Mouse (Mus musculus) megakaryocyte, adult 5-6 weeks (primary cell): ENCODE measurements at regions not wholly inside any gene's neighbourhood (a gene's known extent, or its start where the extent isn't known, plus 50 kb on each side); places are given as distances from the start of the nearest gene placed in this dataset.
"Not testable (repeated sequence)": the region's sequence is repeated elsewhere in the genome, so short reads cannot be mapped to it uniquely, and the experiment has no call there.

Experiments used
- ATAC-seq: 2 replicates; pipeline ENCODE4 v1.8.0; 2016; ENCODE audit warnings: mild to moderate bottlenecking, inconsistent platforms; ENCODE audit not compliant: poor library complexity, severe bottlenecking

- not testable (repeated sequence) for ATAC-seq
Measured at GRCm38 (mm10) chr6:64948839-64949238, 93.5 kb upstream of the Smarcad1 start.

GRCm38 (mm10) chr6:64961608-64962486 is 80.5 kb upstream of the Smarcad1 start:
- ATAC-seq: no peak

- no peak for ATAC-seq
Measured at GRCm38 (mm10) chr6:64962612-64963011, 79.8 kb upstream of the Smarcad1 start.

- ATAC-seq: no peak
Measured at GRCm38 (mm10) chr6:64964664-64965063, 77.7 kb upstream of the Smarcad1 start.

- ATAC-seq: no peak
Measured at GRCm38 (mm10) chr6:64965203-64965602, 77.2 kb upstream of the Smarcad1 start.

GRCm38 (mm10) chr6:64970158-64970557 is 72.2 kb upstream of the Smarcad1 start:
- no peak for ATAC-seq

GRCm38 (mm10) chr6:64973968-64974367 is 68.4 kb upstream of the Smarcad1 start:
- ATAC-seq: peak; percentile 47; the same call in 1 of the 2 replicates

GRCm38 (mm10) chr6:64974453-64974852 is 67.9 kb upstream of the Smarcad1 start:
- ATAC-seq: not testable (repeated sequence)

- ATAC-seq: no peak
Measured at GRCm38 (mm10) chr6:64982132-64982531, 60.3 kb upstream of the Smarcad1 start.
